Mouse (Mus musculus): ENCODE results near the gene Uqcc3.
"Not testable (repeated sequence)": the region's sequence is repeated elsewhere in the genome, so short reads cannot be mapped to it uniquely, and the experiment has no call there.

Gene Uqcc3

DNA sequence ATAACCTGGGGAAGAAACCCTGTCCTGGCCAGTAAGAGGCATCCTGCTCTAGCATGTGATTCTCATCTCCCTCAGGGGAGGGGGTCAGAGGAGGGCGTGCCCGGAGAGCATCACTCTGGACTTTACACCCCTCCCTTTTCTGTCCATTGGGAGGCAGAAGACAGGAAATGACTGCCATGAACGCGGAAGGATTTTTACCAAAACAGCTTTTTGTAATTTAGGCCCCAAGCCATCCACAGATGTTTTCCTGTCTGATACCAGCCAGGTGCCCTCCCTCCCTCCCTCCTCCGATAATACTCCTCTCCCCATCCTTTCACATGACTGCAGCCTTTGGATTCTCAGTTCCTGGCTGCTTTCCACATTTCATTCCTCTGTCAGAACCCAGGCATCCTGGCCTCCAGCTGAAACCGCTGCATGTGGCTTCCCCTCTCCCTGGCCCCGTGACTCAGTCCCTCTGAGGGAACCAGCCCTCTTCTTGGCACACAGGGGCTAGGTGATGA is 30.3 kb downstream of the Uqcc3 start, which contains the start of gene Lrrn4cl:
Gene Lrrn4cl, plus strand, starts transcription at position 367 of the 500 bp plus-strand sequence.
- peak; percentile 57 to 67 for DNase-seq (ENCODE audit: low spot score in 2 of 2)

DNA sequence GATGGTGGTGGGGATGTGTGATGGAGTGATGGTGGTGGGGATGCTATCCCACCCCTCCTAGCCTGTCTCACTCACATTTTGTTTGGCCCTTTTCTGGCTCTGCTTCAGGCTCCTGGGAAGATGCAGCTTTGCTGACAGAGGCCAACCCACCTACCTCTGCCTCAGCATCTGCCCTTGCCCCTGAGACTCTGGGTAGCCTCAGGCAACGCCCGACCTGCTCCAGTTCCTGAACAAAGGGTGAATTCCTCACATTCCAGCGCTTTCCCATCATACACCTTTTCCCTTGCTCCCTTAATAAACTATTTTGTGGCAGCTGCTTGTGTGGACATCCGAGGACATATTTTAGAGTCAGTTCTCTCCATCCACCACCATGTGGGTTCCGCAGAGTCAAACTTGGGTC is 32.4 kb downstream of the Uqcc3 start:
- DNase-seq (ENCODE audit: low spot score in 2 of 2) = no peak

DNA sequence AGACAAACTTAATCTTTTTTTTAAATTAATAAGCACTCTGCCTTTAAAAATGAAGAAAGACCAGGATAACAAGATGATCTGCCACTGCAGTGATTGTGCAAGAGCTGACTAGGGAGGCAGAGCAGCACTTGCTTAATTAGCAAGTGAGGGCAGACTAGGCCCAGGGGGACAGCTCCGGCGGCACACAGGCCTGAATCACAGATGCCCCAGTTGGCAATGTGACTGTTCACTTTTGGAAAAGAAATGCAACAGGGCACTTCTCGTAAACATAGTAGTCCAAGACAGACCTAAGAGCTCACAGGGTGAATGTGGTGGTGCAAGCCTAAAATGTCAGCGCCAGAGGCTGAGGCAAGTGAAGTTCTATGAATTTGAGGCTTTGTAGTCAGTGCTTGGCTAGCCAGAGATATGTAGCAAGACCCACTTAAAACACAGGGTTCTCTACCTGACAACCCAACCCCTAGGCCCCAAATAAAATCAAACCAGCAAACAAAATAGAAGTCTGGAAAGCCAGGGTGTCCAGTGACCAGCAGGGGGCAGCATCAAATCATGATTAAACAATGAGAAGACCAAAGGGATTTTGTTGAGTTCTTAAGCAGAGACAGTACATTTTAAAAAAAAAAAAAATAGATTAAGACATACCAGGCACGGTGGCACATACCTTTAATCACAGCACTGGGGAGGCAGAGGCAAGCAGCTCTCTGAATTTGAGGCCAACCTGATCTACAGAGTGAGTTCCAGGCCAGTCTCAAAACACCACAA is 36.2 kb downstream of the Uqcc3 start:
- DNase-seq (ENCODE audit: low spot score in 2 of 2) = peak; percentile 48 to 83

DNA sequence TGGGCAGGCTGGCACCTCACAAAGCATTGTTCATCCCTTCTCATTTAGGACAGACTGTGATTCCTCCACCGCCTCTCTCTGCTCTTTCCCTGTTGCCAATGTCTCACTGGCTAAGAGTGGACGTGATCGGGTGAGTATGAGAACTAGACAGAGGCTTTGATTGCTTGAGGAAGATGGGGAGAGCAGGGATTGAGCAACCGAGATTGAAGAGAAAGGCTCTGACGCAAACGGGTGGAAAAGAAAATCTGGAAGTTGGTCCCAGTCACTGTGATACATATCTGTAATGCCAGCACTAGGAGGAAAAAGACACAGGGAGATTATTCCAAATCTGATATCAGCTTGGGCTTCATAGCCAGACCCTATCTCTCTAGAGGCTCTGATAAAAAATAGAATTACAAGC is 37.8 kb downstream of the Uqcc3 start:
- DNase-seq (ENCODE audit: low spot score in 2 of 2) = no peak

DNA sequence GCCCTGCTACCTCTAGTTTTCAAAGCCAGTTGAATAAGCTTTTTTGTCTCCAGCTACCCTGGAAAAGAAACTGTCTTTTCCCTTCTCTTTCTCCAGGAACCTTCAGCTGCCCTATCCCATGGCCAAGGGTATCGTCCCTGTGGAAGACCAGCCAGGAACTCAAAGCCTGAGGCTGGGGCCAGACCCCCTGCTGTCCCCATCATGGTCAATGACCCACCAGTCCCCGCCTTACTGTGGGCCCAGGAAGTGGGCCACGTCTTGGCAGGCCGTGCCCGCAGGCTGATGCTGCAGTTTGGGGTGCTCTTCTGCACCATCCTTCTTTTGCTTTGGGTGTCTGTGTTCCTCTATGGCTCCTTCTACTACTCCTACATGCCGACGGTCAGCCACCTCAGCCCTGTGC is 39.7 kb downstream of the Uqcc3 start:
- DNase-seq (ENCODE audit: low spot score in 2 of 2) = no peak

DNA sequence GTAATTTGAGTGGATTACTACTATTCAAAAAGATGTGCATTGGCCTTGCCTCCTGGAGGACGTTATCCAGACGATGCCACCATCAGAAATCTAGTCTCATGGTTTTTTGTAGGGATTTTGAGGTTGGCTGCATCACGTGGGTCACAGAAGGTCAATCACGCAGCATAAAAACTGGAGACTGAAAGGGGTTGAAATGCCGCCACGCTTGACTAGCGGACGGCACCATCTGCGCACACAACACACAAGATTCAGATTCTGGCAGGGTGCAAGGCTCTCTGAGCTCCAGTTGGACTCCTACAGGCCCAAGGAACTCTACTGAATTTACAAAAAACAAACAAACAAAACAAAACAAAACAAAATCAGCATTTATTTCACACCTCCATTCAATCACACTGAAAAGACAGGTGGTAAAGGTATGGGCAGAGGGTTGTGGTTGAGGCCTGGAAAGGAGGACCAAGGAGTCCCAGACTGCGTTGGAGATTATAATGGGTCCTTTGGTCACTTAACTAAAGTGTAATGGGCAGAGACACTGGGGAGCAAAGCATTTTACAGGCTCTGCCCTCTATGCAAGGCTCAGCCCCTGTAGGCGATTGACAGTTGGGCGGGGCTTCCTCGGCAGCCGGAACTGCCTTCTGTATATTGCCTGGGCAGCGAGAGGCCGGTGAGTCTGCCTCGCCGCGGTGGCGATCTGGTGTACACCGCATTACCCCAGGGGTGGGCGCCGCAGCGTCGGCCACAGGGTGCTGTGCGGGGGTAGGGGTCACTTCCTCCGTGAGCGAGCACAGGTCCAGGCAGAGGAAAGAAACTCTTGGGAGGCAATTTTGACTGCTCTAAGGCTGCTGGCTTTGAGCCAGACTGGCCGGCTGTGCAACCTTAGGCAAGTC is 40.6 kb downstream of the Uqcc3 start:
- peak; percentile 62 to 74 for DNase-seq (ENCODE audit: low spot score in 2 of 2)

DNA sequence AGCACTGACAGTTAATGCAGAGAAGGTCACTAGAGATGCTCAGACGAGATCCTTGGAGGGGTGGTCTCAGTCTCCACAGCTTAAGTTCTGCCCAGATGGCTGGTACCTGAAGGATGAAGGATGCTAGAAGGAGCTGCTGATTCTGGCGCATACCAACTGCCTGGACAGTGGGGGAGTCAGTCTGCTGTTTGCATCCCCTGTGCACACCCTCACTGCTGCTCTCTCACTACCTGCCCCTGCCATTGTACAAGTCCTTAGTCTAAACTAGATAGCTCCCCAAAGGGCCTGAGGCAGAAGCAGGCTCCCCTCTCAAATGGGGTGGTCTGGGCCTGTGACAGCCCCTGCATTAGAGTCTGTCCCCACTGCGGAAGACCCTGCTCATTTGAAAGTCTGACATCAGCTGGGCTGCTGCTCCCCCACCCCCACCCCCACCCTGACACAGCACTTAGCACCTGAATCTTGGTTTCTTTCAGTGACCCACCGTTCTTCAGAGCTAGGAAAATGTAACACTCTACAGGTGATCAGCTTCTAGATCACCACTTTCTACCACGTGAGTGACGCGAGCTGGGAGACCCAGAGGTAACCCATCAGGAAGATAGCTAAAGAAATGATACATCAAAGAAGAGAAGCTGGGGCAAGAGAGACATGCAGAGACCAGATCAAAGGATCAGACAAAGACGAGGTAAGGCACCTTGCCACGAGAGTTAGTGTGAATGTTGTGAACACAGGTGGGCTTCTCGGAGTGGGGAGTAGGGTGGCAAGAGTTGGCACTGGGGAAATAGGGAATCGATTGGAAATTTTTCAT is 41.4 kb downstream of the Uqcc3 start, which contains the start of gene Gng3:
Gene Gng3, minus strand, starts transcription at position 92 of the 805 bp plus-strand sequence.
- no peak for DNase-seq (ENCODE audit: low spot score in 2 of 2)

DNA sequence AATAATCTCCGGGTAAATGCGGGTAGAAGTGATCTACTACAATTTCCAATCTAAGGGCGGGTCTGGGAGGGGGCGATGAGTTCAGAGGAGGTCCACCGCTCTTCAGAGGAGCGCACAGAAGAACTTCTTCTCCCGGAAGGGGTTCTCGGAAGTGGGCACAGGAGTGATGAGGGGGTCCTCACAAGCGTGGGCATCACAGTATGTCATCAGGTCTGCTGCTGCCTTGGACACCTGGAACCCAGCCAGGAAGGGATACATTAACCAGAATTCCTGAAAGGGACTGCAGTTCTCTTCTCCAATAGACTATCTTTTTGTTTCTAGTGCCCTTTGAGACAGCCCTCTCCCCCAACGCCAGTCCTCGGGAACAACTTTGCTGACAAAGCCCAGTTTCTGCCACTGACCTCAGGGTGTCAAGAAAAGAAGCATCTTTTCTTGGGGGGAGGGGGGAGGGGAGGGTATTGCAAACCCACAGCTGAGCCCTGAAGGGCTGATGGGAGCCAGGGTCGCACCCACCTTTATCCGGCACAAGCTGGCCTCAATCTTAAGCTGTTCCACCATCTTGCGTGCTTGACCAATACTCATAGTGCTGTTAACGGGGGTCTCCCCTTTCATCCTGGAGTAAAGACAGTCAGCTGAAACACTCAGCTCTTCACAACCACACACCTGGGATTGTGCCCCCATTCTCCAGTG is 42.5 kb downstream of the Uqcc3 start:
- DNase-seq (ENCODE audit: low spot score in 2 of 2) = no peak

DNA sequence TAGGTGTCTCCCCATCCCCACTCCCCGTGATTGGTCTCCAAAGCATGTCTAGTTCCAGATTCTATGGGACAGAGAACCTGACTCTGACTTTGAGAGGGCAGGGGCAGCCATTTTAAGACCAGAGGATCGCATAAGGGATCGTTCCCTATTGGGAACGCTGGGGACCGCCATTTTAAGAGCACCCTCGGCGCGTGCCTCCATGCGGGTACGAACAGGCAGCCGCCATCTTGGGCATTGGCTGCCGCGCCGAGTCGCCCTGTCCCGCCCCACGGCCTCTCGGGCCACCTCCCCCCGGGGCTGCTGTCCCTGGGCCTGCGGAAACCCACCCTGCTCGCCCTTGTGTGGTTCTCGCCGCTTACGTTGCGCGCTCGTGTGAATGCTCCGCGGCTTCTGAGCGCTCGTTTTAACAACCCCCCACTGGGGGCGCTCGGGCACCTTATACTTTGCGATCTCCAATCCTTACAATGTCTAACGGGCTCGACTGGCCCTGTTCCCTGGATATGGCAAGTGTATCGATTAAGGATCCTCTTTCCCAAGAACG is 43.4 kb downstream of the Uqcc3 start, which contains the start of gene Bscl2:
Gene Bscl2, plus strand, starts transcription at position 217 of the 541 bp plus-strand sequence.
- DNase-seq (ENCODE audit: low spot score in 2 of 2) = peak; percentile 78 to 79

DNA sequence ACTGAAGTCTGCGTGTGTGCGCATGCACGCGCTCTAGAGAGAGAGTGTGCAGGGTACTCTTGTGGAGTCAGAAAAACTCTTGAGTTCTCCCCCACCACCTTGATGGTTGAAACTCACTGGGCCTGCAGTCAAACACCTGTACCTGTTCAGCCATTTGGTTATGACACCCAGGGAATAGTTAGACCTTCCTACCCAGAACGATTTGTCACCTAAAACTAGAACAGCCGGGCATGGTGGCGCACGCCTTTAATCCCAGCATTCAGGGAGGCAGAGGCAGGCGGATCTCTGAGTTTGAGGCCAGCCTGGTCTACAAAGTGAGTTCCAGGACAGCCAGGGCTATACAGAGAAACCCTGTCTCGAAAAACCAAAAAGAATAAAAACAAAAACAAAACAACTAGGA is 44.4 kb downstream of the Uqcc3 start:
- DNase-seq (ENCODE audit: low spot score in 2 of 2) = not testable (repeated sequence)

DNA sequence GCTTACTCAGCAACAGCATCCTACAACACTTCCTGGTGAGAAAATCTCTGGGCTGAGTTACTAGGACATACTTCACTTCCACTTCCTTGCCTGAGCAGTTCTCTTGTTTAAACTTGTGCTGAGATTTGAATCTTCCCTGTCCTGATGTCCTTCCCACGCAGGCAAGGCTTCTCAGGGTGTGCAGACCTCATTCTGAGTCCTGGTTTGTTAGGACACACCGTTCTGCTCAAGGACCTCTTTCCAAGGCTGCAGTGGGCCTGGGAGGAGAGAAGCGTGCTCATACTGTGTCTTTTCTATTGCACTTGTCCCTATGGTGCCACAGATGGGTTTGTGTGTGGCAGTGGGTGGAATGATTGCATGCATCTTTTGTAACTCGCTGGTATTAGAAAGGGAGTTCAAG is 47.8 kb downstream of the Uqcc3 start:
- DNase-seq (ENCODE audit: low spot score in 2 of 2) = no peak

DNA sequence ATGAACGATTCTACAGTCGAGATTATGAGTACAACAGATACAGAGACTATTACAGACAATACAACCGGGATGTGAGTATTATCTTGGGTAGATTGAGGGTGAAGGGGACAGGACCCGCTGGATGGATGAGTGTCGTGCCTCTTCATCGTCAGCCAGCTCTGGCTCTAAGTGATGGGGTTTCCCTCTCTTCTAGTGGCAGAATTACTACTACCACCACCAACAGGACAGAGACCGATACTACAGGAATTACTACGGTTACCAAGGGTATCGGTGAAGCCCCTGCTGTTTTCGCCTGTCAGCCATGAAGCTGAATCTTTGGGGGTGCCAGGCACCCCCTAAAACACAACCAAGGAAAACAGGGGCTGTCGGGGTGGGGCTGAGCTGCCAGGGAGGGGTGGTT is 49.5 kb downstream of the Uqcc3 start:
- no peak for DNase-seq (ENCODE audit: low spot score in 2 of 2)

DNA sequence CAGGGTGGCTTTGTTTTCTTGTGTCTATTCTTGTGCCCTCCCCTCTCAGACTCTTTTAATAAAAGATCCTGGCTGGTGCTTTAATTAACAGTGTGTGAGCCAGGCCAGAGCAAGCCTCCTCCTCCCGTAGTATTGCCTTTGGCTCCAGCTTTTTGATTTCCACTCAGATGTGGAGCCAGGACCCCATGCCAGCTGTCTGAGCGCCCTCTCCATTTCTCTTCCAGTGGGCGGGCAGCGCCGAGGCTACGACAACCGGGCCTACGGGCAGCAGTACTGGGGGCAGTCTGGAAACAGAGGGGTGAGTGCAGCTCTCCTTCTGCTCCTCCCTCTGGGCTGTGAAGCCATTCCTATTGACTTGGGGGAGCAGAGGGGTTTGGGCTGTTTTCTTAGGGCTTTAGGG is 50.1 kb downstream of the Uqcc3 start:
- no peak for DNase-seq (ENCODE audit: low spot score in 2 of 2)
